Mouse (Mus musculus) forebrain, embryonic 11.5 days (tissue): ENCODE results near the gene Phykpl. TPM values are rescaled to one million over a fixed set of nuclear protein-coding genes. Genes with fewer than 3 reads are reported as not detected.
A peak's percentile ranks its signal among the peaks of the same experiment; 100 is the strongest.
"Not testable (repeated sequence)": the region's sequence is repeated elsewhere in the genome, so short reads cannot be mapped to it uniquely, and the experiment has no call there.

Experiments used
- ATAC-seq: fragments of 200-750 bp; cut with Nextera tagmentation; replicated peaks from 2 replicates; pipeline ENCODE4 v1.8.0; 2017; ENCODE audit warnings: moderate TSS enrichment; ENCODE audit not compliant: low FRiP score
- DNase-seq: peaks from one replicate; pipeline ENCODE4 v3.0.0-alpha.2; 2017; ENCODE audit warnings: low spot score
- H3K27ac ChIP-seq: fragments of 300-500 bp; sonication (generic); 2 replicates; pipeline ENCODE4 v1.5.1; 2014; ENCODE audit warnings: low read depth, low read length
- H3K27me3 ChIP-seq: fragments of 300-500 bp; sonication (generic); 2 replicates; pipeline ENCODE4 v1.6.1; 2014; ENCODE audit warnings: mild to moderate bottlenecking, low read length, mixed read lengths; ENCODE audit not compliant: control insufficient read depth, insufficient read depth
- H3K36me3 ChIP-seq: fragments of 300-500 bp; sonication (generic); 2 replicates; pipeline ENCODE4 v1.6.1; 2014; ENCODE audit warnings: mild to moderate bottlenecking, low read length, moderate library complexity, mixed read lengths; ENCODE audit not compliant: control insufficient read depth, insufficient read depth
- H3K4me1 ChIP-seq: fragments of 300-500 bp; sonication (generic); replicated peaks from 2 replicates; pipeline ENCODE4 v1.6.1; 2014; ENCODE audit warnings: low read length, mixed read lengths; ENCODE audit not compliant: control insufficient read depth, insufficient read depth
- H3K4me2 ChIP-seq: fragments of 300-500 bp; sonication (generic); 2 replicates; pipeline ENCODE4 v1.6.1; 2014; ENCODE audit warnings: low read depth, mild to moderate bottlenecking, low read length, moderate library complexity, mixed read lengths; ENCODE audit not compliant: severe bottlenecking
- H3K4me3 ChIP-seq: fragments of 300-500 bp; sonication (generic); 2 replicates; pipeline ENCODE4 v1.5.1; 2014; ENCODE audit warnings: low read depth, low read length
- H3K9ac ChIP-seq: fragments of 300-500 bp; sonication (generic); 2 replicates; pipeline ENCODE4 v1.6.1; 2014; ENCODE audit warnings: low read length
- H3K9me3 ChIP-seq: fragments of 300-500 bp; sonication (generic); 2 replicates; pipeline ENCODE4 v1.6.1; 2016; ENCODE audit warnings: low read length, mixed read lengths; ENCODE audit not compliant: control insufficient read depth
- WGBS: fragments of 180-500 bp; shearing (Covaris S2); extraction: QIAGEN DNeasy Blood & Tissue Kit; methylation state at CpG from one replicate; pipeline ENCODE4 v1.1.7; 2014; 5-methylcytosine and 5-hydroxymethylcytosine counted together
- polyA plus RNA-seq: library from polyadenylated mRNA; unstranded; fragments of >200 nt; fragmentation: Nextera tagmentation; extraction: Ambion mirVana; gene quantifications from 2 replicates; pipeline ENCODE4 v1.2.1, GENCODE M21; 2014

Phykpl gene
- polyA plus RNA-seq, 1 experiment from 2014 or later: 16.7 TPM

- Histone ChIP-seq H3K9me3 (no peaks in the 10 kb centered on the region), H3K36me3 (peaks cover 10% of the 10 kb centered on the region), H3K4me2 (no peak overlapping the region), H3K27ac (no peak overlapping the region), H3K9ac (no peak overlapping the region), H3K27me3 (no peaks in the 10 kb centered on the region), H3K4me3 (no peak overlapping the region), H3K4me1 (no peaks in the 10 kb centered on the region)
- ATAC-seq (no peak), DNase-seq (no peak)
- WGBS: 94% methylated on average over 9 of the region's 9 CpGs
Measured at GRCm38 (mm10) chr11:51627425-51627824, 42.9 kb downstream of the Phykpl start.

- 91% methylated on average over 8 of the region's 8 CpGs for WGBS
Measured at GRCm38 (mm10) chr11:51627907-51628306, 43.4 kb downstream of the Phykpl start.

GRCm38 (mm10) chr11:51629651-51630314 is 45.2 kb downstream of the Phykpl start:
- H3K4me1 ChIP-seq: no peaks in the 10 kb centered on the region
- no peak overlapping the region for H3K4me3 ChIP-seq
- ATAC-seq: no peak
- H3K36me3 ChIP-seq: peaks cover 4% of the 10 kb centered on the region; the same call in 1 of the 2 replicates
- no peak for DNase-seq
- H3K9ac ChIP-seq: no peak overlapping the region
- no peak overlapping the region for H3K4me2 ChIP-seq
- no peaks in the 10 kb centered on the region for H3K9me3 ChIP-seq
- no peaks in the 10 kb centered on the region for H3K27me3 ChIP-seq
- H3K27ac ChIP-seq: no peak overlapping the region
- 88% methylated on average over 15 of the region's 15 CpGs for WGBS

More at GRCm38 (mm10) chr11:51627907-51628306, 43.4 kb downstream of the Phykpl start:
- Histone ChIP-seq H3K9me3 (no peaks in the 10 kb centered on the region), H3K9ac (no peak overlapping the region), H3K4me2 (no peak overlapping the region), H3K27me3 (no peaks in the 10 kb centered on the region), H3K27ac (no peak overlapping the region), H3K4me1 (no peaks in the 10 kb centered on the region), H3K4me3 (no peak overlapping the region), H3K36me3 (peaks cover 10% of the 10 kb centered on the region)
- no peak for ATAC-seq
- DNase-seq: no peak

GRCm38 (mm10) chr11:51632130-51632753 is 47.7 kb downstream of the Phykpl start:
- no peak for DNase-seq
- WGBS: 90% methylated on average over 6 of the region's 6 CpGs
- Histone ChIP-seq H3K27ac (no peak overlapping the region), H3K4me2 (no peak overlapping the region), H3K4me3 (no peak overlapping the region), H3K36me3 (no peaks in the 10 kb centered on the region), H3K9ac (no peak overlapping the region), H3K27me3 (no peaks in the 10 kb centered on the region), H3K9me3 (no peaks in the 10 kb centered on the region), H3K4me1 (peaks cover 2% of the 10 kb centered on the region; the same call in 1 of the 2 replicates)
- ATAC-seq: no peak

- H3K4me1 ChIP-seq, ATAC-seq: not testable (repeated sequence)
- 93% methylated on average over 7 of the region's 7 CpGs for WGBS
Measured at GRCm38 (mm10) chr11:51633200-51633599, 48.6 kb downstream of the Phykpl start.

GRCm38 (mm10) chr11:51633721-51634120 is 49.2 kb downstream of the Phykpl start:
- Histone ChIP-seq H3K4me3 (no peak overlapping the region), H3K9me3 (no peaks in the 10 kb centered on the region), H3K9ac (no peak overlapping the region), H3K27ac (no peak overlapping the region), H3K27me3 (no peaks in the 10 kb centered on the region), H3K36me3 (no peaks in the 10 kb centered on the region), H3K4me2 (no peak overlapping the region), H3K4me1 (peaks cover 6% of the 10 kb centered on the region; the same call in 1 of the 2 replicates)
- no peak for DNase-seq
- WGBS: 93% methylated on average over 3 of the region's 3 CpGs
- no peak for ATAC-seq

More at GRCm38 (mm10) chr11:51633200-51633599, 48.6 kb downstream of the Phykpl start:
- not testable (repeated sequence) for H3K4me2 ChIP-seq, DNase-seq, H3K27ac ChIP-seq, H3K27me3 ChIP-seq, H3K4me3 ChIP-seq, H3K9me3 ChIP-seq, H3K9ac ChIP-seq, H3K36me3 ChIP-seq

GRCm38 (mm10) chr11:51635127-51635524 is 50.6 kb downstream of the Phykpl start:
- Histone ChIP-seq H3K27me3 (no peaks in the 10 kb centered on the region), H3K36me3 (no peaks in the 10 kb centered on the region), H3K27ac (no peak overlapping the region), H3K4me2 (peak overlapping the region; percentile 78), H3K9me3 (no peaks in the 10 kb centered on the region), H3K4me3 (peak overlapping the region; percentile 72), H3K4me1 (peaks cover 6% of the 10 kb centered on the region; the same call in 1 of the 2 replicates), H3K9ac (peak overlapping the region; percentile 76)
- ATAC-seq (no peak), DNase-seq (no peak)
- WGBS: 22% methylated on average over 6 of the region's 6 CpGs

GRCm38 (mm10) chr11:51635525-51636322 is 51.2 kb downstream of the Phykpl start, which contains the start of gene Rmnd5b:
Gene Rmnd5b (minus strand): TSS chr11:51635896.
- Histone ChIP-seq H3K27me3 (no peaks in the 10 kb centered on the region), H3K4me2 (peak within 1 kb of the TSS; percentile 78), H3K9me3 (no peaks in the 10 kb centered on the region), H3K9ac (peak within 1 kb of the TSS; percentile 76), H3K36me3 (no peaks in the 10 kb centered on the region), H3K4me3 (peak within 1 kb of the TSS; percentile 72), H3K27ac (peak within 1 kb of the TSS; percentile 50), H3K4me1 (peaks cover 6% of the 10 kb centered on the region; the same call in 1 of the 2 replicates)
- under 1% methylated on average over 61 of the region's 61 CpGs for WGBS
- peak; percentile 84 for ATAC-seq
- DNase-seq: peak; percentile 91
